Comparison of ENCODE assay signal across 10 mouse cellular contexts in genomic region chr12:82700840-82701239, GRCm38 (mm10).
DNase-seq lines count a peak whose midpoint lies in the region; ATAC-seq lines count a peak whose summit lies in the region.
"Had no signal": no experiment of that assay in that cellular context is flagged by ENCODE, and none has a peak within 500 bp of the region (broad histone marks: within the 10 kb centered on the region; RNA-seq: fewer than 3 reads in every experiment).

No protein-coding gene starts in this region.

- intact Hi-C loops in heart, postnatal 25 days (cut with DNase I) = loop anchor here (1.0 to 2.0 kb wide), 2 partner anchors 245 to 316 kb away; no protein-coding TSS in a partner anchor

- H3K9me3 ChIP-seq in limb, embryonic 10.5 days (replicated peaks) = no peaks in the 10 kb centered on the region
- no peaks in the 10 kb centered on the region for H3K9me3 ChIP-seq in hindbrain, embryonic 13.5 days
- H3K9me3 ChIP-seq: embryonic facial prominence, embryonic 15.5 days; megakaryocyte, embryonic 14.5 days had no signal

- DNase-seq in heart, adult 8-10 months (ENCODE audit: low spot score) = peak; percentile 50
- DNase-seq in heart, postnatal 25 days (ENCODE audit: low spot score) = no peak
- peak; percentile 19 to 24 for DNase-seq in B cell, adult 2 months
- peak; percentile 45 for DNase-seq in adrenal gland, adult 2 months
- peak; percentile 8 for DNase-seq in embryo, embryonic 9.5 days (ENCODE audit: extremely low spot score)
- DNase-seq in limb, embryonic 10.5 days (ENCODE audit: low spot score) = peak; percentile 45
- peak; percentile 49 for DNase-seq in retina, postnatal 1 day

- no peaks in the 10 kb centered on the region for H3K36me3 ChIP-seq in limb, embryonic 10.5 days
- no peaks in the 10 kb centered on the region for H3K36me3 ChIP-seq in hindbrain, embryonic 13.5 days
- H3K36me3 ChIP-seq: embryonic facial prominence, embryonic 15.5 days had no signal

- H3K4me2 ChIP-seq in hindbrain, embryonic 13.5 days = no peak overlapping the region
- H3K4me2 ChIP-seq: embryonic facial prominence, embryonic 15.5 days had no signal

- H3K9ac ChIP-seq in hindbrain, embryonic 13.5 days = no peak overlapping the region
- H3K9ac ChIP-seq: embryonic facial prominence, embryonic 15.5 days had no signal

- H3K4me3 ChIP-seq in limb, embryonic 10.5 days = no peak overlapping the region
- H3K4me3 ChIP-seq in hindbrain, embryonic 13.5 days = no peak overlapping the region
- H3K4me3 ChIP-seq: embryonic facial prominence, embryonic 15.5 days; megakaryocyte, embryonic 14.5 days had no signal

- no peak overlapping the region for H3K27ac ChIP-seq in limb, embryonic 10.5 days
- no peak overlapping the region for H3K27ac ChIP-seq in hindbrain, embryonic 13.5 days
- H3K27ac ChIP-seq: embryonic facial prominence, embryonic 15.5 days had no signal

- 59% methylated on average over 5 of the region's 5 CpGs for WGBS in limb, embryonic 10.5 days
- WGBS in hindbrain, embryonic 13.5 days = 49% methylated on average over 5 of the region's 5 CpGs

- no peaks in the 10 kb centered on the region for H3K27me3 ChIP-seq in limb, embryonic 10.5 days (ENCODE audit: low read depth, poor library complexity, severe bottlenecking)
- no peaks in the 10 kb centered on the region for H3K27me3 ChIP-seq in hindbrain, embryonic 13.5 days
- H3K27me3 ChIP-seq: embryonic facial prominence, embryonic 15.5 days had no signal

- H3K4me1 ChIP-seq in limb, embryonic 10.5 days = peaks cover 27% of the 10 kb centered on the region
- H3K4me1 ChIP-seq in hindbrain, embryonic 13.5 days (replicated peaks) = no peaks in the 10 kb centered on the region
- H3K4me1 ChIP-seq: embryonic facial prominence, embryonic 15.5 days; megakaryocyte, embryonic 14.5 days had no signal

- ATAC-seq in hindbrain, embryonic 13.5 days (ENCODE audit: low FRiP score) = no peak
